Mouse (Mus musculus): ENCODE results near the gene Foxred1. TPM values are rescaled to one million over a fixed set of nuclear protein-coding genes. Genes with fewer than 3 reads are reported as not detected.

The Foxred1 gene
- polyA plus RNA-seq, 1 experiment from 2014 or later: 35.5 TPM

DNA sequence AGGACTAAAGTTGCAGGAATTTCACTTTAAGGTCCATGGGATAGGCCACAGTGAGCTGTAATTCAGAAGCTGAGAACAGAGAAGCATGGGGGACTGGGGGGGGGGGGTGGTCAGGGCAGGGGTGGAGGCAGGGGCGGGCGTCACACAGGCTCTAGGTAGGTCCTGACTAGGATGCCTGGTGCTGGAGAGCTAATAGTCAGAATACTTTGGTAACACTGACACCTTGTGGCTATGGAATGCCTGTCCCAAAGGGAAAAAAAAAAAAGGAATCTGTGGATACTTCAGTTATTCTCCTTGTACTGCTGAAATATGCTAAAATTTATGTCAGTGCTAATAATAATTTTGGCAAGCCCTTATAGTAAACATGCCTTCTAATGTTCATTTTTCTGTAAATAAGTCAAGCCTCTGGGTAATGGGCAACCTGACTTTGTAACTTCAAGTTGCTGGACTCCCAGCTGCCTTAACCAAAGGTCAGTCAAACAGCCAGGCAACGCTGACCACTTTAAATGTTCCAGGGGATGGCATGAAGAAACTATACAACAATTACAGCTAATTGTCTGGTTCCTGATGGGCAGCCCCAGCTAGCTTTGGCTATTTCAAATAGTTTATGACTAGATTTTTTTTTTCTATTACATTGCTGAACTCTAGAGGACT lies 44.6 kb downstream of the Foxred1 start:
- Histone ChIP-seq H3K9me3 (ENCODE audit: control insufficient read depth, low read depth, low read length) (no peaks in the 10 kb centered on the region), H3K9ac (replicated peaks; ENCODE audit: low read depth, low read length) (no peak overlapping the region), H3K4me1 (ENCODE audit: control insufficient read depth, insufficient read depth, low read length) (no peaks in the 10 kb centered on the region), H3K36me3 (ENCODE audit: control insufficient read depth, insufficient read depth, low read length) (peaks cover 9% of the 10 kb centered on the region; the same call in 1 of the 2 replicates), H3K27me3 (ENCODE audit: control insufficient read depth, insufficient read depth, low read length) (no peaks in the 10 kb centered on the region), H3K4me2 (replicated peaks; ENCODE audit: low read depth, low read length) (no peak overlapping the region), H3K27ac (ENCODE audit: low read length) (no peak overlapping the region), H3K4me3 (ENCODE audit: low read depth, low read length) (no peak overlapping the region)
- WGBS: 26% methylated on average over 3 of the region's 3 CpGs
- ATAC-seq (ENCODE audit: insufficient number of reproducible peaks, insufficient read depth, low FRiP score, low read depth): no peak; the same call in 1 of the 2 replicates

DNA sequence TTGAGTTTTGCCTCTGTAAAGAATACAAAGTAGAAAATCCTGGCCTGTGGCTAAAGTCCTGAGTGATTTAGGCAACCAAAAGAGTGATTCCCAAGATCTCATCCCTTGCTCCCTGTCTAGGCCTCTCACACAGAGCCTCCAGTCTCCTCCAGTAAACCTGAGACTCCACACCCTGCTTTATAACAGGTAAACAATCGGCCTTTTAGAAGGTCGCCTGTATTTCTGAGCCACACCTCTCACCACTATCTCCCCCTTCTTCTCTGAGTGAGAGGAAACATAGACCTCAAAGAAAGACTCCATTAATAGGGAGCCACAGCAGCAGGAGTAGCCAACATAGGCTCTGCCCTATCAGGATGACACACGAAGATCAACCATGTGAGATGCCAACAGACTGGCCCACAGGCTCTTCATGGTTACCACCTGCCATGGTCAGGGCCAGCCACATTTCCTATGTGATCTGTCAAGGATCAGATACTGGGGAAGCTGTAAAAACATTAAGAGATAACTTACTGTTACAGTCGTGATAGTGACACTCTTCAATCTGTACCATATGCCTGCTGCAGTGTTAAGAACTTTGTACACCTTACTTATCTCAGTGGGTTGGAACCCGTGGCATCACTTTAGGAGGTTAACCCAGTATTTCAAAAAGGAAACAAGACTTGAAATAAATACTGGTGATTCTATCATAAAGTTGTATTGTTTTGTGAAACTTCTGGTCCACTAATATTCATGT lies 46.5 kb downstream of the Foxred1 start:
- H3K27ac ChIP-seq (ENCODE audit: low read length): no peak overlapping the region
- no peak for ATAC-seq (ENCODE audit: insufficient number of reproducible peaks, insufficient read depth, low FRiP score, low read depth)
- H3K36me3 ChIP-seq (ENCODE audit: control insufficient read depth, insufficient read depth, low read length): peaks cover 3% of the 10 kb centered on the region; the same call in 1 of the 2 replicates
- H3K4me1 ChIP-seq (ENCODE audit: control insufficient read depth, insufficient read depth, low read length): no peaks in the 10 kb centered on the region
- H3K9me3 ChIP-seq (ENCODE audit: control insufficient read depth, low read depth, low read length): no peaks in the 10 kb centered on the region
- no peak overlapping the region for H3K4me3 ChIP-seq (ENCODE audit: low read depth, low read length)
- H3K27me3 ChIP-seq (ENCODE audit: control insufficient read depth, insufficient read depth, low read length): no peaks in the 10 kb centered on the region
- 67% methylated on average over 5 of the region's 5 CpGs for WGBS
- no peak overlapping the region for H3K9ac ChIP-seq (replicated peaks; ENCODE audit: low read depth, low read length)
- no peak overlapping the region for H3K4me2 ChIP-seq (replicated peaks; ENCODE audit: low read depth, low read length)

DNA sequence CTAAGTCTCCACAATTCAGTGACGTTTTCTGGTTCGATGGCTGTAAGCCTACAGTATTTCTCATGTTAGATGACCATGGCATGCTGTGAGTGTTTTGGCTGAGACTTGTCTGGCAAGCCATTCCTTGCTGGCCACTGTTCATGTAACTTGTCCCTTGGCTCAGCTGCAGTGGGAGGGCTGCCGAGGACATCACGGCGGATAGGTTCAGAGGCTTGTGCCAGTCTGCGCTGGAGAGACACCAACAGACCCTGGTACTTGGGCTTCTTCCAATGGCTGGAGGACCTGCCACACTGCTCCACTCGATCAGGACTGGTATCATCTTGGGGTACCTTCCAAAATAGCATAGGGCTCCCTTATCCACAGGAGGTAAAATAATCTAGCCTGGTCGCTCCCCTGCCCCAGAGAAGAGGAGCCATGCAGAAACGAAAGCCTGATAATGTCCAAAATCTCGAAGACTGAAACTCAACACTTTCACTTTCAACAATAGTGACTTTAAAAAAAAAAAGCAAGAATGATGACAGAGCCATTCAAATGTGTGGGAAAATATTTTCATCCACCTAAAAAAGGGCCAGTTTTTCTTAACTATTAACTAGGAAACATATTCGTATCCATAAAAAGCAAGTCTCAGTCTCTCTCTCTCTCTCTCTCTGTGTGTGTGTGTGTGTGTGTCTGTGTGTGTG lies 47.7 kb downstream of the Foxred1 start:
- Histone ChIP-seq H3K9ac (replicated peaks; ENCODE audit: low read depth, low read length) (no peak overlapping the region), H3K4me3 (ENCODE audit: low read depth, low read length) (no peak overlapping the region), H3K9me3 (ENCODE audit: control insufficient read depth, low read depth, low read length) (no peaks in the 10 kb centered on the region), H3K27ac (ENCODE audit: low read length) (no peak overlapping the region), H3K36me3 (ENCODE audit: control insufficient read depth, insufficient read depth, low read length) (no peaks in the 10 kb centered on the region; the same call in 1 of the 2 replicates), H3K27me3 (ENCODE audit: control insufficient read depth, insufficient read depth, low read length) (no peaks in the 10 kb centered on the region), H3K4me2 (replicated peaks; ENCODE audit: low read depth, low read length) (no peak overlapping the region), H3K4me1 (ENCODE audit: control insufficient read depth, insufficient read depth, low read length) (no peaks in the 10 kb centered on the region)
- no peak for ATAC-seq (ENCODE audit: insufficient number of reproducible peaks, insufficient read depth, low FRiP score, low read depth)
- 93% methylated on average over 11 of the region's 11 CpGs for WGBS

DNA sequence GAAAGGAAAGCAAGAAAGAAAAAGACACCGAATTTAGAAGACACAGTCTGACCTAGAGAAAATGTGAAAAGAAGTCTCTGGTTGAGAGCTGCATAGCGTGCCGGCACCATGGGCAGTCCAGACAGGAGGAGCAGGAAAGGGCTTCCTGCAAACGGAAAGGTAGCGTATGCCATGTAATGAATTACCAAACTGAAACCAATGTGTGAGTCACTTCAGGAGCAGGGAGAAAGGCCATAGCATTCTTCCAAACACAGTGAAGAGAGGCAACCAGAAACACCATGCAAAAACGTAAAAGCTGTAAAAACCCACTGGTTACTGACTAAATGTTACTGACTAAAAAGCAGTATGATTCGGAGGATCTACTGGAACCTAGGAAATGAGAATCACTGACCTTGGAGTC lies 49.1 kb downstream of the Foxred1 start:
- no peak overlapping the region for H3K4me2 ChIP-seq (replicated peaks; ENCODE audit: low read depth, low read length)
- WGBS: 91% methylated on average over 7 of the region's 7 CpGs
- no peaks in the 10 kb centered on the region for H3K27me3 ChIP-seq (ENCODE audit: control insufficient read depth, insufficient read depth, low read length)
- H3K9ac ChIP-seq (replicated peaks; ENCODE audit: low read depth, low read length): no peak overlapping the region
- H3K4me1 ChIP-seq (ENCODE audit: control insufficient read depth, insufficient read depth, low read length): no peaks in the 10 kb centered on the region; the same call in 1 of the 2 replicates
- H3K27ac ChIP-seq (ENCODE audit: low read length): no peak overlapping the region
- H3K9me3 ChIP-seq (ENCODE audit: control insufficient read depth, low read depth, low read length): no peaks in the 10 kb centered on the region
- no peak overlapping the region for H3K4me3 ChIP-seq (ENCODE audit: low read depth, low read length)
- H3K36me3 ChIP-seq (ENCODE audit: control insufficient read depth, insufficient read depth, low read length): no peaks in the 10 kb centered on the region; the same call in 1 of the 2 replicates
- no peak for ATAC-seq (ENCODE audit: insufficient number of reproducible peaks, insufficient read depth, low FRiP score, low read depth)

DNA sequence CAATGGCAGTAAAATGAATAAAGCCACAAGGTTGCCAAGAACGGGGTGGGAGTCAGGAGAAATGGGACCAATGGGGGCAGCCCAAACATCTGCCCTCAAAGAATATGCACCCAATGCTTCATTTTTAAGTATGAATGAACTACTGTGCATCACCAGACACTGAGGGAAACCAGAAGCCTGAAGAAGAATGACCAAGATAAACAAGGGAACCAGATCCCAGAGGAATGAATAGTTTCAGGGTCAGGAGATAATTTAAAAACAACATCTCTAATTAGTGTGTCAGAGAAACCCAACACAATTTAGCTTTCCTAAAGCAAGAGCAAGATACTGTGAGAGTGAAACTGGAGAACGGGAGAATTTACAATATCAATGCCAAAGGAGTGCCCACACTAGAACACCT lies 50.2 kb downstream of the Foxred1 start:
- 60% methylated on average over 2 of the region's 2 CpGs for WGBS

DNA sequence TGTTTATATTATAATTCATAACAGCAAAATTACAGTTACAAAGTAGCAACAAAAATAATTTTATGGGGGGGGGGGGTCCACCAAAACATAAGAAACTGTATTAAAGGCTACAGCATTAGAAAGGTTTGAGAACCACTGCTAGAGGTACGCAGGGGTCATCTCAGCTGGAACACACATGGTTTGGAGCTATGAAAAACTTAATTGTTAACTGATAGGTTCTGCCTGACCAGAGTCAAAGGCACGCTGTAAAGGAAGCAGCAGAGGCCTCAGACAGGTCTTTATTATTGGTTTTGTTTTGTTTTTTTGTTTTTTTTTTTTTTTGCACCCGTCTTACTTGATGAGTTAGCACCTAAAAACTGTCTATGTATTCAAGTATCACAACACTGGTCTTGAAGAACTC lies 52.4 kb downstream of the Foxred1 start:
- H3K4me1 ChIP-seq (ENCODE audit: control insufficient read depth, insufficient read depth, low read length): no peaks in the 10 kb centered on the region; the same call in 1 of the 2 replicates
- no peak overlapping the region for H3K9ac ChIP-seq (replicated peaks; ENCODE audit: low read depth, low read length)
- no peak overlapping the region for H3K4me2 ChIP-seq (replicated peaks; ENCODE audit: low read depth, low read length)
- WGBS: 83% methylated on average over 3 of the region's 3 CpGs
- H3K4me3 ChIP-seq (ENCODE audit: low read depth, low read length): no peak overlapping the region
- H3K27me3 ChIP-seq (ENCODE audit: control insufficient read depth, insufficient read depth, low read length): no peaks in the 10 kb centered on the region
- ATAC-seq (ENCODE audit: insufficient number of reproducible peaks, insufficient read depth, low FRiP score, low read depth): no peak
- H3K36me3 ChIP-seq (ENCODE audit: control insufficient read depth, insufficient read depth, low read length): no peaks in the 10 kb centered on the region
- no peaks in the 10 kb centered on the region for H3K9me3 ChIP-seq (ENCODE audit: control insufficient read depth, low read depth, low read length)
- H3K27ac ChIP-seq (ENCODE audit: low read length): no peak overlapping the region

More for the DNA sequence above, 50.2 kb downstream of the Foxred1 start:
- no peak overlapping the region for H3K4me3 ChIP-seq (ENCODE audit: low read depth, low read length)
- no peak overlapping the region for H3K27ac ChIP-seq (ENCODE audit: low read length)
- no peaks in the 10 kb centered on the region for H3K27me3 ChIP-seq (ENCODE audit: control insufficient read depth, insufficient read depth, low read length)
- H3K4me2 ChIP-seq (replicated peaks; ENCODE audit: low read depth, low read length): no peak overlapping the region
- no peak overlapping the region for H3K9ac ChIP-seq (replicated peaks; ENCODE audit: low read depth, low read length)
- ATAC-seq (ENCODE audit: insufficient number of reproducible peaks, insufficient read depth, low FRiP score, low read depth): no peak
- no peaks in the 10 kb centered on the region; the same call in 1 of the 2 replicates for H3K4me1 ChIP-seq (ENCODE audit: control insufficient read depth, insufficient read depth, low read length)
- H3K36me3 ChIP-seq (ENCODE audit: control insufficient read depth, insufficient read depth, low read length): no peaks in the 10 kb centered on the region; the same call in 1 of the 2 replicates
- H3K9me3 ChIP-seq (ENCODE audit: control insufficient read depth, low read depth, low read length): no peaks in the 10 kb centered on the region

DNA sequence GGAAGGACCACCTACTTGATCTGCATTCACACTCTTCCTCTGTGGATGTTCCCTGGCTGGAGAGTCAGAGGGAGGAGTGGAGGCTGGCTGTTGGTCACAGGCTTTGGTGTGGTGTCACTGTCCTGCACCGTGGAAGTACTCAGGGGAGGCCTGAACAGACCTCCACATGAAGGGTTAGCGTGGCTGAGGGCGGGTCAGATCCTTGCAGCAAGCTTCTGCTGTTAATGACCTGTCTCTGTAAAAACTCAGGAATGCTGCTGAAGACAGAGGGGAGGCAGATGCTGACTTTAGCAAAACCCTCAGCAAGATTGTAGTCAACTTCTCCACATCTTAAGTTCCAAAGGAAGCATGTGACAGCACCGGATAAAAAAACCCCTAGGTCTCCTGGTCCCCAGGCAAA lies 54.0 kb downstream of the Foxred1 start:
- 0 out of 2 replicates have a peak, but pooled peaks have one; percentile 19 for ATAC-seq (ENCODE audit: insufficient number of reproducible peaks, insufficient read depth, low FRiP score, low read depth)
- no peak overlapping the region for H3K9ac ChIP-seq (replicated peaks; ENCODE audit: low read depth, low read length)
- H3K27ac ChIP-seq (ENCODE audit: low read length): peak overlapping the region; percentile 6; the same call in 1 of the 2 replicates
- H3K4me2 ChIP-seq (replicated peaks; ENCODE audit: low read depth, low read length): no peak overlapping the region
- H3K36me3 ChIP-seq (ENCODE audit: control insufficient read depth, insufficient read depth, low read length): no peaks in the 10 kb centered on the region
- no peaks in the 10 kb centered on the region for H3K9me3 ChIP-seq (ENCODE audit: control insufficient read depth, low read depth, low read length)
- H3K4me1 ChIP-seq (ENCODE audit: control insufficient read depth, insufficient read depth, low read length): no peaks in the 10 kb centered on the region; the same call in 1 of the 2 replicates
- H3K4me3 ChIP-seq (ENCODE audit: low read depth, low read length): no peak overlapping the region
- 64% methylated on average over 4 of the region's 4 CpGs for WGBS
- no peaks in the 10 kb centered on the region for H3K27me3 ChIP-seq (ENCODE audit: control insufficient read depth, insufficient read depth, low read length)

DNA sequence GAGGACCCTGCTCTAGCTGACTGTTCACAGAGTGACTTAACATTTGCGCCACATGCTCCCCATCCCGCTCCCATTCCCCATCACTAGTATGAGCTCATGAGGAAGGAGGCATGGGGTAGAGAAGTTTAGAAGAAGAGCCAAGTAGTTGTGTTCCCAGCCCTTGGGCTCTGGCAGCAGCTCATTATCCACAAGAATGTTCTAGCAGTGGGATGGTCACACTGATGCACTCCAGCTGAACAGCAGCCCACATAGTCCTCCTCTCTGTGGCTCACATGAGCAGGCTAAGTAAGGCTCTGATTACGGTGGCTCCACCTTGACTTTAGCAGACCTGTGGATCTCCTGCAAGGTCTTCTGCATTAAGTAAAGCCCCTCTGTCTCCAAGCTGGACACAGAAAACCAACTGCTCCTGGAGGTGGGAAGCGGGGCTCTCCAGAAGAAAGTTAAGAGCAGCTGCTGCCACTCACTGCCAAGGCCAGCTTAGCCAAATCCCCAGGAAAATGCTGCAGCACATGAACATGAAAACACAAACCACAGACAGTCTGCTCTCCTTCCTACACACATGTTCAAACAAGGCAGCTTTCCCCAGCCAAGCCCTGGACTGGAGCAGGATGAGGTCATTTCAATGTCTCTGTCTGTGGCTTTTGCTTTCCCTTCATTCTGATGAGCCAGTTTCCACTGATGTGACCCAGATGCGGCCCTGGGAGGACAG lies 54.7 kb downstream of the Foxred1 start:
- Histone ChIP-seq H3K4me1 (ENCODE audit: control insufficient read depth, insufficient read depth, low read length) (no peaks in the 10 kb centered on the region; the same call in 1 of the 2 replicates), H3K4me2 (replicated peaks; ENCODE audit: low read depth, low read length) (no peak overlapping the region), H3K36me3 (ENCODE audit: control insufficient read depth, insufficient read depth, low read length) (no peaks in the 10 kb centered on the region), H3K4me3 (ENCODE audit: low read depth, low read length) (no peak overlapping the region), H3K9me3 (ENCODE audit: control insufficient read depth, low read depth, low read length) (no peaks in the 10 kb centered on the region), H3K27me3 (ENCODE audit: control insufficient read depth, insufficient read depth, low read length) (no peaks in the 10 kb centered on the region), H3K27ac (ENCODE audit: low read length) (peak overlapping the region; percentile 10; the same call in 1 of the 2 replicates), H3K9ac (replicated peaks; ENCODE audit: low read depth, low read length) (no peak overlapping the region)
- ATAC-seq (ENCODE audit: insufficient number of reproducible peaks, insufficient read depth, low FRiP score, low read depth): peak; percentile 57; the same call in 1 of the 2 replicates
- 77% methylated on average over 5 of the region's 5 CpGs for WGBS

All from stomach, embryonic 14.5 days (tissue).